Mouse (Mus musculus) cortical plate, adult 2 months (tissue): ENCODE measurements at regions not wholly inside any gene's neighbourhood (a gene's known extent, or its start where the extent isn't known, plus 50 kb on each side); places are given as distances from the start of the nearest gene placed in this dataset.

Source experiments
- CTCF ChIP-seq: fragments of 200-500 bp; IDR thresholded peaks from 2 replicates; pipeline ENCODE4 v1.5.1; 2011; ENCODE audit warnings: mild to moderate bottlenecking, control low read depth, low read length; ENCODE audit not compliant: insufficient read depth; ENCODE audit errors: extremely low read depth
- POLR2A ChIP-seq: fragments of 200-500 bp; IDR thresholded peaks from 2 replicates; pipeline ENCODE4 v1.6.1; 2011; ENCODE audit warnings: mild to moderate bottlenecking, low read length, control low read depth; ENCODE audit not compliant: insufficient read depth; ENCODE audit errors: extremely low read depth

GRCm38 (mm10) chr9:113158080-113158479 is 550.0 kb downstream of the Pdcd6ip start:
- no peak for TF ChIP-seq CTCF
- no peak for TF ChIP-seq POLR2A
